Mouse (Mus musculus) lung, postnatal 0 days (tissue): ENCODE data around the gene Osgep.

ENCODE experiments used
- CTCF ChIP-seq: IDR thresholded peaks from 2 replicates; pipeline ENCODE4 v1.5.1; 2016; ENCODE audit warnings: antibody characterized with exemption, mild to moderate bottlenecking
- EP300 ChIP-seq: IDR thresholded peaks from 2 replicates; pipeline ENCODE4 v1.6.1; 2016; ENCODE audit warnings: antibody characterized with exemption, mild to moderate bottlenecking, control low read depth

- TF ChIP-seq EP300 (no peak), CTCF (no peak)
Observed at GRCm38 (mm10) chr14:50895985-50896746, 28.5 kb downstream of the Osgep start.
